Mouse (Mus musculus): ENCODE results near the gene Spem1. TPM values are rescaled to one million over a fixed set of nuclear protein-coding genes. Genes with fewer than 3 reads are reported as not detected.

The Spem1 gene
- total and polyA plus RNA-seq, 3 experiments, result not detected

DNA sequence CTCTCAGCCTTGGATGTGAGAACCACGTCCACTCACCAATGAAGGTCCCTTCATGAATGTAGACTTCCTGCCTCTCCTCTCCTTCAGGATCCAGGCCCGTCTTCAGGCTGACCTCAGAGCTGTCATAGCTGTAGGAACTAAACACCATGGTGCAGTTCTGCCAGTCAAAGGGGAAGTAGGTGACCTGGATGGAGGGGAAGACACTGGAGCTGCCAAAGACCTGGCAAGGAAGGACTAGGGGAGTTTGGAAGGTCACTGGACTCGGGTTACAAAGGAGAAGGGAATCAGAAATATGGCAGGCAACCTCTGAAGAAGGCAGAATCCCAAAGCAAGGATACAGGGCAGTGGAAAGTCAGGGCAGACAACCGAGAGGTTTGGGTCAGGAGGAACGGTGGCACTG, 28.6 kb downstream of the Spem1 start:
- Histone ChIP-seq H3K4me1 (ENCODE audit: control insufficient read depth in 1 of 2, insufficient read depth in 2 of 2) (peaks cover 0 to 32% of the 10 kb centered on the region in 2 experiments; a peak in 2 of 4 replicates), H3K4me2 (ENCODE audit: insufficient read depth, low read depth, poor library complexity, severe bottlenecking) (no peak overlapping the region), H3K27me3 (replicated peaks) (peaks cover 5% of the 10 kb centered on the region), H3K4me3 (replicated peaks in 1 of 3; ENCODE audit: low read depth in 2 of 3, low read length in 2 of 3, poor library complexity in 1 of 3) (no peak overlapping the region), H3K9me3 (replicated peaks; ENCODE audit: low read length) (no peaks in the 10 kb centered on the region), H3K36me3 (replicated peaks in 1 of 2; ENCODE audit: control insufficient read depth in 1 of 2, insufficient read depth in 1 of 2, low read length in 1 of 2) (peaks cover 0 to 6% of the 10 kb centered on the region in 2 experiments), H3K79me2 (replicated peaks; ENCODE audit: control insufficient read depth, extremely low read depth, insufficient read depth, poor library complexity, severe bottlenecking) (no peaks in the 10 kb centered on the region), H3K27ac (ENCODE audit: insufficient read depth, low read depth) (no peak overlapping the region), H3K9ac (ENCODE audit: insufficient read depth, low read depth) (no peak overlapping the region)
- in situ Hi-C loops (cut with MboI; ENCODE audit: low pct_ligation_motif_present, low pct_unique_long_range_greater_than_20kb, low sequenced_read_pairs) (loop anchor here (5.0 kb wide), 1 partner anchor 36 kb away; the partner anchor contains the start of gene Polr2a), dilution Hi-C loops (cut with MboI; ENCODE audit: extremely low pct_ligation_motif_present, extremely low pct_unique_long_range_greater_than_20kb, low sequenced_read_pairs) (no loop called here)
- TF ChIP-seq POLR2AphosphoS2 (IDR thresholded peaks at IDR 0.05; ENCODE audit: low read depth, low read length) (no peak), JUND (conservative IDR thresholded peaks at IDR 0.05; ENCODE audit: low read depth, low read length) (no peak), KAT2A (IDR thresholded peaks at IDR 0.05; ENCODE audit: insufficient replicate concordance, low read length) (no peak), ZC3H11A (IDR thresholded peaks at IDR 0.05; ENCODE audit: low read depth, low read length) (no peak), MXI1 (IDR thresholded peaks at IDR 0.05; ENCODE audit: low read depth, low read length) (no peak), CTCF (conservative IDR thresholded peaks at IDR 0.05 in 1 of 2, IDR thresholded peaks at IDR 0.05 in 1 of 2; ENCODE audit: low read depth in 2 of 2, low read length in 2 of 2) (no peak), MEF2A (IDR thresholded peaks at IDR 0.05; ENCODE audit: borderline replicate concordance, low read depth, low read length) (no peak), ELF1 (IDR thresholded peaks at IDR 0.05; ENCODE audit: low read depth, low read length) (no peak), POLR2A (IDR thresholded peaks at IDR 0.05; ENCODE audit: low read depth, low read length) (no peak)
- no peak for DNase-seq (ENCODE audit: extremely low read depth)

GRCm38 (mm10) chr11:69791420-69791819, 30.6 kb downstream of the Spem1 start:
- dilution Hi-C loops (cut with MboI; ENCODE audit: extremely low pct_ligation_motif_present, extremely low pct_unique_long_range_greater_than_20kb, low sequenced_read_pairs) (no loop called here), in situ Hi-C loops (cut with MboI; ENCODE audit: low pct_ligation_motif_present, low pct_unique_long_range_greater_than_20kb, low sequenced_read_pairs) (loop anchor here (5.0 kb wide), 1 partner anchor 34 kb away; the partner anchor contains the start of gene Polr2a)
- Histone ChIP-seq H3K36me3 (replicated peaks in 1 of 2; ENCODE audit: control insufficient read depth in 1 of 2, insufficient read depth in 1 of 2, low read length in 1 of 2) (peaks cover 0 to 9% of the 10 kb centered on the region in 2 experiments), H3K9me3 (replicated peaks; ENCODE audit: low read length) (no peaks in the 10 kb centered on the region), H3K4me2 (ENCODE audit: insufficient read depth, low read depth, poor library complexity, severe bottlenecking) (no peak overlapping the region), H3K79me2 (replicated peaks; ENCODE audit: control insufficient read depth, extremely low read depth, insufficient read depth, poor library complexity, severe bottlenecking) (no peaks in the 10 kb centered on the region), H3K9ac (ENCODE audit: insufficient read depth, low read depth) (no peak overlapping the region), H3K27me3 (replicated peaks) (no peaks in the 10 kb centered on the region), H3K27ac (ENCODE audit: insufficient read depth, low read depth) (no peak overlapping the region), H3K4me3 (replicated peaks in 1 of 3; ENCODE audit: low read depth in 2 of 3, low read length in 2 of 3, poor library complexity in 1 of 3) (no peak overlapping the region), H3K4me1 (ENCODE audit: control insufficient read depth in 1 of 2, insufficient read depth in 2 of 2) (peaks cover 0 to 25% of the 10 kb centered on the region in 2 experiments; a peak in 2 of 4 replicates)
- no peak for DNase-seq (ENCODE audit: extremely low read depth)
- no peak for TF ChIP-seq RAD21 (IDR thresholded peaks at IDR 0.05; ENCODE audit: low read depth, low read length)
- no peak for TF ChIP-seq TBP (conservative IDR thresholded peaks at IDR 0.05; ENCODE audit: low read depth, low read length)
- no peak for TF ChIP-seq SMC3 (IDR thresholded peaks at IDR 0.05; ENCODE audit: low read depth, low read length)
- TF ChIP-seq EP300 (IDR thresholded peaks at IDR 0.05; ENCODE audit: low read length), result no peak
- no peak for TF ChIP-seq NRF1 (IDR thresholded peaks at IDR 0.05; ENCODE audit: low read depth, low read length)
- no peak for TF ChIP-seq ZC3H11A (IDR thresholded peaks at IDR 0.05; ENCODE audit: low read depth, low read length)
- no peak for TF ChIP-seq MAFK (IDR thresholded peaks at IDR 0.05; ENCODE audit: insufficient replicate concordance, low read length)
- TF ChIP-seq USF1 (IDR thresholded peaks at IDR 0.05; ENCODE audit: low read depth, low read length), result no peak
